Mouse (Mus musculus) spleen, postnatal 14 days (tissue): ENCODE data around the gene Gm5129.
"Not testable (repeated sequence)": the region's sequence is repeated elsewhere in the genome, so short reads cannot be mapped to it uniquely, and the experiment has no call there.

ENCODE experiments used
- DNase-seq, 2 experiments: peaks; one replicate each; pipeline ENCODE4 v3.0.0; 2021 to 2022; ENCODE audit warnings: low spot score in 2 of 2

The Gm5129 gene

GRCm38 (mm10) chr5:29735557-29736061 lies at the start of gene Gm5129, which contains the start of gene Dnajb6:
TSS of gene Gm5129 (minus strand) at chr5:29735936.
TSS of gene Dnajb6 (plus strand) at chr5:29735688.
- peak; percentile 96 to 98 for DNase-seq

- not testable (repeated sequence) for DNase-seq
These were observed 49.2 kb upstream of the Gm5129 start for GRCm38 (mm10) chr5:29784906-29785305.

- no peak for DNase-seq
These were observed 46.5 kb upstream of the Gm5129 start for GRCm38 (mm10) chr5:29782261-29782660.

GRCm38 (mm10) chr5:29779733-29780132 lies 44.0 kb upstream of the Gm5129 start:
- DNase-seq = not testable (repeated sequence)

- no peak for DNase-seq
These were observed 42.3 kb upstream of the Gm5129 start for GRCm38 (mm10) chr5:29778029-29778428.

- DNase-seq = no peak
These were observed 39.7 kb upstream of the Gm5129 start for GRCm38 (mm10) chr5:29775437-29775836.

GRCm38 (mm10) chr5:29773460-29774150 lies 37.9 kb upstream of the Gm5129 start:
- no peak for DNase-seq

- DNase-seq = no peak
These were observed 37.1 kb upstream of the Gm5129 start for GRCm38 (mm10) chr5:29772651-29773330.

GRCm38 (mm10) chr5:29772038-29772437 lies 36.3 kb upstream of the Gm5129 start:
- no peak for DNase-seq

- no peak for DNase-seq
These were observed 35.2 kb upstream of the Gm5129 start for GRCm38 (mm10) chr5:29770935-29771334.

GRCm38 (mm10) chr5:29759318-29759717 lies 23.6 kb upstream of the Gm5129 start:
- DNase-seq = no peak

- no peak for DNase-seq
These were observed 17.2 kb upstream of the Gm5129 start for GRCm38 (mm10) chr5:29752894-29753293.

GRCm38 (mm10) chr5:29751306-29751705 lies 15.6 kb upstream of the Gm5129 start:
- DNase-seq = no peak

GRCm38 (mm10) chr5:29747661-29748060 lies 11.9 kb upstream of the Gm5129 start:
- no peak for DNase-seq

GRCm38 (mm10) chr5:29741093-29741492 lies 5.4 kb upstream of the Gm5129 start:
- no peak for DNase-seq

GRCm38 (mm10) chr5:29740651-29741050 lies 4.9 kb upstream of the Gm5129 start:
- DNase-seq = no peak

GRCm38 (mm10) chr5:29738076-29738475 lies 2.3 kb upstream of the Gm5129 start:
- DNase-seq = no peak

- no peak for DNase-seq
These were observed 1.7 kb upstream of the Gm5129 start for GRCm38 (mm10) chr5:29737471-29737870.

GRCm38 (mm10) chr5:29736942-29737341 lies 1.2 kb upstream of the Gm5129 start:
- DNase-seq = no peak

GRCm38 (mm10) chr5:29736073-29736900 lies 551 bp upstream of the Gm5129 start:
- DNase-seq = peak; percentile 43 to 54

- no peak for DNase-seq
These were observed 765 bp downstream of the Gm5129 start for GRCm38 (mm10) chr5:29734831-29735510.

- DNase-seq = not testable (repeated sequence)
These were observed 9.7 kb downstream of the Gm5129 start for GRCm38 (mm10) chr5:29726070-29726469.
